Mouse (Mus musculus) heart, postnatal 0 days (tissue): Measurements from ENCODE around the gene Cdrt4.

Experiments
- CTCF ChIP-seq: IDR thresholded peaks from 2 replicates; pipeline ENCODE4 v1.5.1; 2016; ENCODE audit warnings: antibody characterized with exemption, control low read depth, low read depth
- EP300 ChIP-seq: IDR thresholded peaks from 2 replicates; pipeline ENCODE4 v1.6.1; 2016; ENCODE audit warnings: antibody characterized with exemption, low read depth

DNA sequence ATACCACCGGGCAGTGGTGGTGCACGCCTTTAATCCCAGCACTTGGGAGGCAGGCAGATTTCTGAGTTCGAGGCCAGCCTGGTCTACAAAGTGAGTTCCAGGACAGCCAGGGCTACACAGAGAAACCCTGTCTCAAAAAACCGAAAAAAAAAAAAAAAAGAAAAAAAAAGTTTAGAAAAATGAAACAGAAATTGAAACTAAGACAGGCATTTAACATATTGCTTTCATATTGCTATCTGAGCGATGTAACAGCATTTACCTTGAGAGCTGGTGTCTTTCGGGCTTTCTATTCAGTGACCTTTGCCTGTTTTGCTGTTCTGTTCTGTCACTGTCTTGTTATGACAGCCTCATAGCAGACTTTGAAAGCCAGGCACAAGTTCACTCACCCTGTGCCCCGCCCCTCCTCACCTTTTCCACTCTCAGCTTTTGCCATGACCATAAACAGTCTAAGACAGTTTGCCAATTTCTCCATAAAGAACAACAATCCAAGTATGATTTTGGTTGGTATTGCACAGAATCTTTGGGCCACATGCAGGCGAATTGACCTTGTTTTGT is 6.7 kb downstream of the Cdrt4 start:
- TF ChIP-seq CTCF = no peak
- TF ChIP-seq EP300 = no peak
